Mouse (Mus musculus) fat pad, adult 2 months (tissue): Measurements from ENCODE around the gene Bsg.

ENCODE experiments used
- DNase-seq: peaks from one replicate; pipeline ENCODE4 v3.0.0-alpha.2; 2011; ENCODE audit warnings: low read depth, low spot score; ENCODE audit errors: extremely low read depth

Gene Bsg

GRCm38 (mm10) chr10:79704065-79704969 lies at the start of gene Bsg:
Gene Bsg, plus strand, starts transcription at chr10:79704491.
- DNase-seq, result no peak

- DNase-seq, result no peak
These were observed 49.3 kb upstream of the Bsg start for GRCm38 (mm10) chr10:79654946-79655395.

GRCm38 (mm10) chr10:79658829-79659228 lies 45.5 kb upstream of the Bsg start:
- no peak for DNase-seq

- no peak for DNase-seq
These were observed 44.0 kb upstream of the Bsg start for GRCm38 (mm10) chr10:79660298-79660697.

- no peak for DNase-seq
These were observed 42.4 kb upstream of the Bsg start for GRCm38 (mm10) chr10:79661861-79662260.

GRCm38 (mm10) chr10:79664131-79664665 lies 40.1 kb upstream of the Bsg start, which contains the start of gene Madcam1:
Gene Madcam1, plus strand, starts transcription at chr10:79664559.
- no peak for DNase-seq

- no peak for DNase-seq
These were observed 39.2 kb upstream of the Bsg start for GRCm38 (mm10) chr10:79665051-79665450.

GRCm38 (mm10) chr10:79666493-79666892 lies 37.8 kb upstream of the Bsg start:
- no peak for DNase-seq

GRCm38 (mm10) chr10:79668076-79668475 lies 36.2 kb upstream of the Bsg start:
- DNase-seq, result no peak

- DNase-seq, result no peak
These were observed 35.3 kb upstream of the Bsg start, which contains the start of gene Tpgs1 for GRCm38 (mm10) chr10:79668771-79669575. Gene Tpgs1, plus strand, starts transcription at chr10:79669369.

GRCm38 (mm10) chr10:79669576-79670057 lies 34.7 kb upstream of the Bsg start:
- no peak for DNase-seq

GRCm38 (mm10) chr10:79670071-79670888 lies 34.0 kb upstream of the Bsg start:
- no peak for DNase-seq

- DNase-seq, result no peak
These were observed 32.7 kb upstream of the Bsg start for GRCm38 (mm10) chr10:79671396-79672087.

GRCm38 (mm10) chr10:79672088-79672455 lies 32.2 kb upstream of the Bsg start:
- no peak for DNase-seq

- DNase-seq, result no peak
These were observed 31.2 kb upstream of the Bsg start for GRCm38 (mm10) chr10:79673054-79673453.

GRCm38 (mm10) chr10:79675346-79676035 lies 28.8 kb upstream of the Bsg start:
- DNase-seq, result no peak

GRCm38 (mm10) chr10:79680606-79681495 lies 23.4 kb upstream of the Bsg start:
- DNase-seq, result no peak

GRCm38 (mm10) chr10:79681591-79682245 lies 22.6 kb upstream of the Bsg start, which contains the start of gene Cdc34:
Gene Cdc34, plus strand, starts transcription at chr10:79682195.
- DNase-seq, result no peak
